Mouse (Mus musculus) kidney, embryonic 16.5 days (tissue): ENCODE results near the gene Smg6. TPM values are rescaled to one million over a fixed set of nuclear protein-coding genes. Genes with fewer than 3 reads are reported as not detected.
A peak's percentile ranks its signal among the peaks of the same experiment; 100 is the strongest.

ENCODE experiments used
- ATAC-seq: fragments of 200-750 bp; cut with Nextera tagmentation; 2 replicates; pipeline ENCODE4 v1.8.0; 2017; ENCODE audit warnings: moderate TSS enrichment; ENCODE audit not compliant: low FRiP score, low TSS enrichment
- H3K27ac ChIP-seq: fragments of 300-500 bp; sonication (generic); 2 replicates; pipeline ENCODE4 v1.5.1; 2014; ENCODE audit warnings: low read length
- H3K27me3 ChIP-seq: fragments of 300-500 bp; sonication (generic); 2 replicates; pipeline ENCODE4 v1.6.1; 2014; ENCODE audit warnings: low read length, control low read depth, mixed read lengths; ENCODE audit not compliant: insufficient read depth
- H3K36me3 ChIP-seq: fragments of 300-500 bp; sonication (generic); 2 replicates; pipeline ENCODE4 v1.6.1; 2014; ENCODE audit warnings: low read length, control low read depth, mixed read lengths; ENCODE audit not compliant: insufficient read depth
- H3K4me1 ChIP-seq: fragments of 300-500 bp; sonication (generic); 2 replicates; pipeline ENCODE4 v1.6.1; 2014; ENCODE audit warnings: low read length, control low read depth, mixed read lengths; ENCODE audit not compliant: insufficient read depth
- H3K4me2 ChIP-seq: fragments of 300-500 bp; sonication (generic); replicated peaks from 2 replicates; pipeline ENCODE4 v1.6.1; 2014; ENCODE audit warnings: low read depth, low read length
- H3K4me3 ChIP-seq: fragments of 300-500 bp; sonication (generic); 2 replicates; pipeline ENCODE4 v1.5.1; 2014; ENCODE audit warnings: mild to moderate bottlenecking, low read length
- H3K9ac ChIP-seq: fragments of 300-500 bp; sonication (generic); replicated peaks from 2 replicates; pipeline ENCODE4 v1.6.1; 2014; ENCODE audit warnings: low read length
- H3K9me3 ChIP-seq: fragments of 300-500 bp; sonication (generic); 2 replicates; pipeline ENCODE4 v1.6.1; 2016; ENCODE audit warnings: low read length, control low read depth
- WGBS: fragments of 180-500 bp; shearing (Covaris S2); extraction: QIAGEN DNeasy Blood & Tissue Kit; methylation state at CpG from one replicate; pipeline ENCODE4 v1.1.7; 2014; 5-methylcytosine and 5-hydroxymethylcytosine counted together
- polyA plus RNA-seq: library from polyadenylated mRNA; unstranded; fragments of >200 nt; fragmentation: Nextera tagmentation; extraction: Ambion mirVana; gene quantifications from 2 replicates; pipeline ENCODE4 v1.2.1, GENCODE M21; 2015

Smg6 gene
- polyA plus RNA-seq, 1 experiment from 2014 or later = 17.9 TPM

DNA sequence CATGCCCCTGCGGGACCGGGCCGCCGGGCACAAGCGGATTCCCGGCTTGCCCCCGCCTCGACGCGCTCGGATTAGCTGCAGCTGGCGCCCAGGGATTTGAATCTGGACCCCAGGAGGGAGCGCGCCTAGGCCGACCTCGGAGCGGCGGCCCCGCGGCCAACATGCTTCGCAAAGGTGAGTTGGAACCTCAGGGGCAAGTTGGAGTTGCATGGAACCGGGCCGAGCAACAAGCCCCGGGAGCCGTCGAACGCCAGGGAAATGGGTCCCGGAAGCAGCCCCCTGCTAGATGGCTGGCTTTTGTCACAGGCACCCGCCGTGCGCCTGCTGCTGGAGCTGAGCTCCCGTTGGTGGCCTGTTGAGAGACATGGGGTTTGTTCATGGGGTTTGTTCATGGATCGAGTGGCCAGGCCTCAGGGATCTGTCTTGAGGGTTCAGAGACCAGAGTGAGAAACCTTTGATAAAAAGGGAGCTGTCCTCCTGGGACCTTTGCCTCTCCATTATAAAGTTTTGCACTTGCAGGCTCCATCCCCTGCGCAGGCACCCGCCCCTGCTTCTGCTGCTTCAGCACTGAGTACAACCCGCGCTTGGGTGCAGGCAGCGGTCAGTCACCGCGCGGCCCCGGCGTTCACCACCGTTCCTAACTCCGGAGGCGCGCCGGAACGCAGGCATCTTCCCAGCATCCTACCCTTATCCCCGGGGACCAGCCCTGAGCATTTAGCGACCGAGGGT lies 268.7 kb downstream of the Smg6 start:
- no peaks in the 10 kb centered on the region for H3K36me3 ChIP-seq
- H3K9me3 ChIP-seq = no peaks in the 10 kb centered on the region
- under 1% methylated on average over 52 of the region's 52 CpGs for WGBS
- H3K4me3 ChIP-seq = peak overlapping the region; percentile 60
- no peak for ATAC-seq
- H3K27me3 ChIP-seq = peaks cover 59% of the 10 kb centered on the region
- H3K4me2 ChIP-seq = peak overlapping the region; percentile 87
- H3K4me1 ChIP-seq = peaks cover 36% of the 10 kb centered on the region
- H3K27ac ChIP-seq = no peak overlapping the region
- H3K9ac ChIP-seq = peak overlapping the region; percentile 65

DNA sequence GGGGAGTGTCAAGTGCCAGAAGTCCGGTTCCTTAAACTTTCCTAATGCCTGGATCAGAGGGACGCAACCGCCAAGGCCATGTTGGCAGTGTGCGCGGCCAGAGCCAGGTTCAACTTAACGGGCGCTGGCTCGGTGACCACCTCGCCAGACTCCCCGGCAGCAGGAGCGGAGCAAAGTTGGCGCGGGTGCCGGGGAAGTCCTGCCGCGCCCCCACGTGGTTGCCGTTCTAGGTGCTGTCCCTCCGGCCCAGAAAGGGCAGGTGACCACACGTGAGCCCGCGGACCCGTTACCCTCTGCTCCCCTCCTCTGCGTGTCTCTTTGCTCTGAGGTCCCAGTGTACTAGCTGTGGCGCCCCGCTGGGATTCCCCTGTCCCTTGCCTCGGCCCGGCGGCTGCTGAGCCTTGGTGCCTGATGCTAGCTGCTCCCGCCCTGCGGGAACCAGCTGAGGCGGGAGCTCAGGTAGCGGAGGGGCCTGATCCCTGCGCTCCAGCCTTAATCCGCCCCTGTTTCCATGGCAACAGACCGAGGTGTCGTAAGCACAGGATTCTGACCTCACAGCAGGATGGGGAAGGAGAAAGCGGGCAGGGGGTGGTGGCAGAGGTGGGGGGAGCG lies 269.3 kb downstream of the Smg6 start:
- peak overlapping the region; percentile 60 for H3K4me3 ChIP-seq
- H3K4me2 ChIP-seq = peak overlapping the region; percentile 87
- H3K36me3 ChIP-seq = no peaks in the 10 kb centered on the region
- H3K27ac ChIP-seq = no peak overlapping the region
- no peak; the same call in 1 of the 2 replicates for ATAC-seq
- under 1% methylated on average over 39 of the region's 39 CpGs for WGBS
- H3K9me3 ChIP-seq = no peaks in the 10 kb centered on the region
- peaks cover 31% of the 10 kb centered on the region for H3K4me1 ChIP-seq
- peak overlapping the region; percentile 28 for H3K9ac ChIP-seq
- peaks cover 59% of the 10 kb centered on the region for H3K27me3 ChIP-seq

DNA sequence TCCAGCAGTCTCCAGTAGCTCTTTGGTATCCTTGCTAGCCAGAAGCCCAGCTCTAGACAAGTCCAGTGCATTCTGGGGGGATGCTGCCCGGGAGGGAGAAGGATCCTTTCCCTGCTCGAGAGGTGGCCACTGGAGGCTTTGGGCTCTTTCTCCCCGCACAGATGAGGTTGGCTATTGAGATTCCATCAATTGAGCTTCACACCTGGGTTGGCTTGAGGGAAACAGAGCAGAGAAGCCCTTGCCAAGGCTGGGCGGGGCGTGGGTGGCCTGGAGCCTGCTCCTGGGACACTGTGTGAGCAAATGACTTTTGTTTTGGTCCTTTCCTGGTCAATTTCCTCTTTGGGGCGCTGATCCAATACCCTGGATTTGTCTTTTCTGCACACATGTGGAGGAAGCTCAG lies 270.5 kb downstream of the Smg6 start:
- H3K9me3 ChIP-seq = no peaks in the 10 kb centered on the region
- no peak overlapping the region for H3K4me2 ChIP-seq
- H3K27ac ChIP-seq = no peak overlapping the region
- H3K4me3 ChIP-seq = no peak overlapping the region
- no peaks in the 10 kb centered on the region for H3K36me3 ChIP-seq
- no peak for ATAC-seq
- peaks cover 30% of the 10 kb centered on the region for H3K4me1 ChIP-seq
- WGBS = 53% methylated on average over 6 of the region's 6 CpGs
- no peak overlapping the region for H3K9ac ChIP-seq
- H3K27me3 ChIP-seq = peaks cover 62% of the 10 kb centered on the region

DNA sequence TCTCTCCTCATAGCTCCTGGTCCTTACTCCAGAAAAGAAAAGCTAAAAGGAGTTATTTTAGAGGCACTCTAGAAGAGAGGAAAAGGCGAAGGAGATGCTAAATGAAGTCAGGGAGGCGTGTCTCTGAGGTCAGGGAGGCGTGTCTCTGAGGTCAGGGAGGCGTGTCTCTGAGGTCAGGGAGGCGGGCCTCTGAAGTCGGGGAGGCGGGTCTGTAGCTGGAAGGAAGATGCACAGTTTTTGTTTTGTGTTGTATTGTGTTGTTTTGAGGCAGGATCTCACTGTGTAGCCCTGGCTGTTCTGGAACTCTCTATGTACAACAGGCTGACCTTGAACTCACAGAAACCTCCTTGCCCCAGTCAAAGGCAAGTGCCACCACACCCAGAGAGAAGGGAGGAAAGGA lies 272.3 kb downstream of the Smg6 start:
- Histone ChIP-seq H3K9ac (no peak overlapping the region), H3K4me1 (peaks cover 38% of the 10 kb centered on the region), H3K4me3 (no peak overlapping the region), H3K9me3 (no peaks in the 10 kb centered on the region), H3K27ac (no peak overlapping the region), H3K36me3 (no peaks in the 10 kb centered on the region), H3K4me2 (no peak overlapping the region), H3K27me3 (peaks cover 55% of the 10 kb centered on the region)
- 44% methylated on average over 7 of the region's 7 CpGs for WGBS
- ATAC-seq = no peak

DNA sequence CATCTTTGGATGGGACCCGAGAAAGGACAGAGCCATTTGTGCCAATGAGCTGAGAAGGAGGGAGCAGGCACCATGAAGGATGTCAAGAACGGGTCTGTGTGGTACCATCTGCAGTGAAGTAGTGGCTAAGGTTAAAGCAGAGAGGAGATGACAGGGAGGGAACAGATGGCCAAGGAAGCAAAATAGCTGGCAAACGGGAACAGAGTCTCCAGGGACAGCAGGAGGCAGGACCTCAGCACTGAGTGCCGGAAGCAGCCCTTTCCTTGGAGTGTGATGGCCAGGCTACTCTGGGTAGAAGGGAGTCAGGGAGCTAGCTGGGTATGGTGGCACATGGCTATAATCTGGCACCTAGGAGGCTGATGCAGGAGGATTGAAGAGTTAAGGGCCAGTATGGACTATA lies 273.2 kb downstream of the Smg6 start:
- H3K27ac ChIP-seq = no peak overlapping the region
- ATAC-seq = no peak
- peaks cover 46% of the 10 kb centered on the region for H3K27me3 ChIP-seq
- H3K9me3 ChIP-seq = no peaks in the 10 kb centered on the region
- 64% methylated on average over 4 of the region's 4 CpGs for WGBS
- peaks cover 30% of the 10 kb centered on the region for H3K4me1 ChIP-seq
- no peaks in the 10 kb centered on the region for H3K36me3 ChIP-seq
- no peak overlapping the region for H3K4me3 ChIP-seq
- H3K4me2 ChIP-seq = no peak overlapping the region
- no peak overlapping the region for H3K9ac ChIP-seq

DNA sequence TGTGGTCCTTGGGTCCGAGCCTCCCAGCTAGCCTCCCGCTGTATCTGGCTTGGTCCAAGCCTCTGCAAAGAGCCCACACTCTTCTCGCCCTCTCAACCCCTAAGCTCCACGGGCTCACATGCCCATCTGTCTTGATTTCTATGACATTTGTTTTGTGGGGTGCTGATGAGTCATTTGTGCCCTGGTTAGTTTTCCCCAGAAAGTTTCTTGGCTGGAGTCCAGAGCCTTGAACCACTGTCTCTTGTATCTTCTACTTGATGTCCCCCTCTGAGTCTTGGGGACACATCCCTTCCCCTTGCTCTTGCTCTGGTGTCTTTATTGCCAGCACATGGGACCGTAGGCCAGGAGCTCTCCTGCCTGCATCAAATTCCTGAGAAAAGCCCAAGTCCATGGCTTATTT lies 274.3 kb downstream of the Smg6 start:
- no peaks in the 10 kb centered on the region for H3K9me3 ChIP-seq
- H3K4me3 ChIP-seq = no peak overlapping the region
- no peaks in the 10 kb centered on the region for H3K36me3 ChIP-seq
- WGBS = 75% methylated on average over 5 of the region's 5 CpGs
- peaks cover 23% of the 10 kb centered on the region for H3K4me1 ChIP-seq
- no peak overlapping the region for H3K4me2 ChIP-seq
- peaks cover 35% of the 10 kb centered on the region for H3K27me3 ChIP-seq
- ATAC-seq = no peak
- H3K27ac ChIP-seq = no peak overlapping the region
- H3K9ac ChIP-seq = no peak overlapping the region

DNA sequence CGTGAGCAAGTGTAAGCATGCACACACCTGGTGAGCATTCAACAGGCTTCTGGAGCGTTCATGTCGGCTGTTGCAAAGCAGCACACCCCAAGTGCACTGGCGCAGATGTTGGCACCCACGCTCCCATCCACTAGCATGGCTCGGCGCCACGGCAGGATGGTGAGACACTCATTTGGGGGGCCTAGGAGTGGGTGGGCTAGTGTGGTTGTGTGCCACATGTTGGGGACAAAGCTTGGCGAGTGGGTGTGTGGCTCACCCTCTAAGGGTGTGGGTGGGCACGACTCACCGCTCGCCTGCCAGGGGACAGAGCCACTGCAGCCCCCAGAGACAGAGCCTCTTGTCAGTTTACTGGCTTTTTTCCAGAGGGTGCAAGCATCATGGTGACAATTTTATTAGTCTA lies 275.3 kb downstream of the Smg6 start:
- Histone ChIP-seq H3K27me3 (peaks cover 25% of the 10 kb centered on the region), H3K9ac (no peak overlapping the region), H3K9me3 (no peaks in the 10 kb centered on the region), H3K36me3 (no peaks in the 10 kb centered on the region), H3K4me1 (peaks cover 18% of the 10 kb centered on the region), H3K4me2 (no peak overlapping the region), H3K27ac (no peak overlapping the region), H3K4me3 (no peak overlapping the region)
- ATAC-seq = no peak
- 86% methylated on average over 12 of the region's 12 CpGs for WGBS

DNA sequence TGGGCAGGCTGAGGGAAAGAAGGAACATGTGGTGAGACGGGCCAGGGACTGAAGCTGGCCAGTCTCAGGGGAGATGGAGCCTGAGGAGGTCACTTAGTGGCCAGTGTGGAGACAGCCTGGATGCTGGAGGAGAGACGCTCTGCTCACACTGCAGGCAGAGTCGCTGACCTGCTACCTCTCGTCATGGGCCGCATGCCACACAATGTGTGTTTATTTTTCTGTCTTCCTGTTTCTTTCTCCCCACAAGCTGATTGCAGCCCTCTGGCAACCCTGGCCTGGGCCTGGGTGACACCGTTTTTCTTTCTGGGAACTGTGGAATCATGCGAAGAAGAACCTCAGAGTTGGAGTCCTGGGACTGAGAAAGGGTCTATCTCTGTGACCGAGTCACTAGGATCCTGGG lies 276.1 kb downstream of the Smg6 start:
- peaks cover 18% of the 10 kb centered on the region for H3K4me1 ChIP-seq
- 42% methylated on average over 8 of the region's 8 CpGs for WGBS
- H3K4me2 ChIP-seq = no peak overlapping the region
- H3K27me3 ChIP-seq = peaks cover 17% of the 10 kb centered on the region; the same call in 1 of the 2 replicates
- no peaks in the 10 kb centered on the region for H3K36me3 ChIP-seq
- no peak overlapping the region for H3K9ac ChIP-seq
- no peak overlapping the region for H3K27ac ChIP-seq
- no peak overlapping the region for H3K4me3 ChIP-seq
- H3K9me3 ChIP-seq = no peaks in the 10 kb centered on the region
- ATAC-seq = no peak

DNA sequence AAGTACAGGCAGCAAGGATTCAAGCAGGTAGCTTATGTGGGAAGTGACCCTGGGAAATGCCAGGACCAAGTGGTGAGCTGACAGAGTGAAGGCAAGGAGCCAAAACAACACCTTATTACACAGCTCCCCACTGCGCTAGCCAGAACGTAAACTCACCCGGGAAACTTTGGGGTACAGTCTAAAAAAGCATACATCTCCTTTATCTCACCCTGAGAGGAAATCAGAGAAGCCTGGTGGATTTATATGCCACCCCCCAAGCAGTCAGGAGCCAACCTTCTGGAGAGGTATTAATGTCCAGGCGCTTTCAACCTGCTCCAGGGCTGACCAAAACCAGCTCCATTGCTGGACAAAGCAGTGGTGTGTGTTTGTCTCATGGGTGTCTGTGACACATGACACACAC lies 278.3 kb downstream of the Smg6 start:
- Histone ChIP-seq H3K27ac (no peak overlapping the region), H3K4me1 (peaks cover 18% of the 10 kb centered on the region), H3K9me3 (no peaks in the 10 kb centered on the region), H3K36me3 (no peaks in the 10 kb centered on the region), H3K9ac (no peak overlapping the region), H3K27me3 (0 out of 2 replicates have a peak, but pooled peaks cover 3% of the 10 kb centered on the region), H3K4me2 (no peak overlapping the region), H3K4me3 (no peak overlapping the region)
- no peak for ATAC-seq
- 79% methylated on average over 4 of the region's 4 CpGs for WGBS

DNA sequence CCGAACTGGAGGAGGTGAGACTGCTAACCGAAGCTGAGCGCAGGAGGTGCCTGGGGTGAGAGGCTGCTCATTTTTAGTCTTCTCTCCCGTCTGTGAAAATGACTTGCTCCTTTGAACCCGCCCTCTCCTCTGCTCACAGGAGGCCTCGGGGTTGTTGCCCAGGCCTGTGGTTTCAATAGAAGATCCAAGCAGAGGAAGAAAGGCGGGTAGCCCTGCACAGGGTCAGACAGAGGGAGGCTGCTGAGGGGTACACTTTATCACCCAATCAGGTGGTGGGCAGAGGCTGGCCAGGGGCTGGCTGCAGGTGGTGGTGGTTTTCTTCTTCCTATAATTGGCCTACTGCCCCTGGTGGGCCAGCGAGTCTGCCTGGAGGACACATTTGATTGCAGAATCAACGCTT lies 278.8 kb downstream of the Smg6 start:
- Histone ChIP-seq H3K4me3 (no peak overlapping the region), H3K9me3 (no peaks in the 10 kb centered on the region), H3K4me2 (no peak overlapping the region), H3K27ac (no peak overlapping the region), H3K9ac (0 out of 2 replicates have a peak overlapping the region, but pooled peaks have one; percentile 31), H3K4me1 (peaks cover 18% of the 10 kb centered on the region), H3K27me3 (0 out of 2 replicates have a peak, but pooled peaks cover 3% of the 10 kb centered on the region), H3K36me3 (no peaks in the 10 kb centered on the region)
- ATAC-seq = no peak
- 44% methylated on average over 9 of the region's 9 CpGs for WGBS
